ENCODE assay signal across 8 mouse cellular contexts in genomic region chr4:116464126-116464981, GRCm38 (mm10). TPM values are rescaled to one million over a fixed set of nuclear protein-coding genes. Genes with fewer than 3 reads are reported as not detected.
A peak's percentile ranks its signal among the peaks of the same experiment; 100 is the strongest.
DNase-seq lines count a peak whose midpoint lies in the region; ATAC-seq and TF ChIP-seq lines count a peak whose summit lies in the region.

Gene Mast2, minus strand, starts transcription at chr4:116464183.

- 1% methylated on average over 51 of the region's 68 CpGs for WGBS in forebrain, embryonic 13.5 days
- WGBS in large intestine, adult 2 months: under 1% methylated on average over 40 of the region's 68 CpGs
- 2% methylated on average over 55 of the region's 68 CpGs for WGBS in liver, postnatal 0 days (ENCODE audit: insufficient replicate concordance)
- WGBS in neural tube, embryonic 14.5 days: 1% methylated on average over 41 of the region's 68 CpGs

- no peaks in the 10 kb centered on the region for H3K9me3 ChIP-seq in E14TG2a.4 (ENCODE audit: low read length)
- H3K9me3 ChIP-seq in forebrain, embryonic 13.5 days (replicated peaks): 0 out of 2 replicates have a peak, but pooled peaks cover 6% of the 10 kb centered on the region
- no peaks in the 10 kb centered on the region for H3K9me3 ChIP-seq in liver, postnatal 0 days (ENCODE audit: low read length)
- no peaks in the 10 kb centered on the region for H3K9me3 ChIP-seq in neural tube, embryonic 14.5 days (ENCODE audit: control insufficient read depth, low read length)

- DNase-seq in c-Kit-positive CD71-positive TER-119-positive erythroid progenitor cells, embryonic 14.5 days (ENCODE audit: low spot score): peak; percentile 79
- peak; percentile 88 to 89 for DNase-seq in heart, postnatal 10 days
- peak; percentile 56 for DNase-seq in large intestine, adult 2 months (ENCODE audit: low read depth, low spot score)
- peak; percentile 89 for DNase-seq in liver, postnatal 0 days
- peak; percentile 91 for DNase-seq in testis, postnatal 10 days (ENCODE audit: low spot score)

- H3K36me3 ChIP-seq in E14TG2a.4 (ENCODE audit: insufficient read depth, low read length): no peaks in the 10 kb centered on the region
- no peaks in the 10 kb centered on the region for H3K36me3 ChIP-seq in forebrain, embryonic 13.5 days (ENCODE audit: poor library complexity, severe bottlenecking)
- no peaks in the 10 kb centered on the region for H3K36me3 ChIP-seq in liver, postnatal 0 days (replicated peaks; ENCODE audit: insufficient read depth, low read length)
- H3K36me3 ChIP-seq in neural tube, embryonic 14.5 days (ENCODE audit: control insufficient read depth, insufficient read depth, low read length): no peaks in the 10 kb centered on the region

- ATAC-seq in forebrain, embryonic 13.5 days: peak; percentile 87
- ATAC-seq in liver, postnatal 0 days: peak; percentile 95
- ATAC-seq in neural tube, embryonic 14.5 days (ENCODE audit: low read depth): peak; percentile 90

- intact Hi-C loops in heart, postnatal 10 days (cut with DNase I): loop anchor here (1.0 to 5.0 kb wide), 3 partner anchors 43 to 122 kb away; partner anchors contain the start of genes Gpbp1l1, Ipp and Tmem69

- no peak for TF ChIP-seq EP300 in liver, postnatal 0 days (IDR thresholded peaks at IDR 0.05; ENCODE audit: low read depth)

- H3K4me2 ChIP-seq in forebrain, embryonic 13.5 days: peak within 1 kb of the TSS; percentile 72
- H3K4me2 ChIP-seq in liver, postnatal 0 days (ENCODE audit: low read depth, low read length): peak within 1 kb of the TSS; percentile 75
- peak within 1 kb of the TSS; percentile 59 for H3K4me2 ChIP-seq in neural tube, embryonic 14.5 days (ENCODE audit: low read depth, low read length)

- peaks cover 12% of the 10 kb centered on the region for H3K27me3 ChIP-seq in E14TG2a.4 (ENCODE audit: insufficient read depth, low read length)
- H3K27me3 ChIP-seq in forebrain, embryonic 13.5 days: no peaks in the 10 kb centered on the region
- H3K27me3 ChIP-seq in liver, postnatal 0 days (ENCODE audit: insufficient read depth, low read length): no peaks in the 10 kb centered on the region
- H3K27me3 ChIP-seq in neural tube, embryonic 14.5 days (ENCODE audit: control insufficient read depth, insufficient read depth, low read length): no peaks in the 10 kb centered on the region

- H3K27ac ChIP-seq in forebrain, embryonic 13.5 days: peak within 1 kb of the TSS; percentile 91
- H3K27ac ChIP-seq in liver, postnatal 0 days (ENCODE audit: low read depth): peak within 1 kb of the TSS; percentile 89
- peak within 1 kb of the TSS; percentile 90 for H3K27ac ChIP-seq in neural tube, embryonic 14.5 days (ENCODE audit: low read depth, low read length)

- peaks cover 21% of the 10 kb centered on the region for H3K4me1 ChIP-seq in E14TG2a.4 (replicated peaks; ENCODE audit: low read depth, low read length)
- H3K4me1 ChIP-seq in forebrain, embryonic 13.5 days: peaks cover 26% of the 10 kb centered on the region
- H3K4me1 ChIP-seq in liver, postnatal 0 days (ENCODE audit: insufficient read depth): peaks cover 16% of the 10 kb centered on the region
- peaks cover 15% of the 10 kb centered on the region; the same call in 1 of the 2 replicates for H3K4me1 ChIP-seq in neural tube, embryonic 14.5 days (ENCODE audit: control insufficient read depth, insufficient read depth, low read length)

- H3K9ac ChIP-seq in forebrain, embryonic 13.5 days: peak within 1 kb of the TSS; percentile 94
- H3K9ac ChIP-seq in liver, postnatal 0 days (replicated peaks): peak within 1 kb of the TSS; percentile 86
- peak within 1 kb of the TSS; percentile 87 for H3K9ac ChIP-seq in neural tube, embryonic 14.5 days (replicated peaks; ENCODE audit: low read depth, low read length)

- no peak for TF ChIP-seq CTCF in E14TG2a.4 (conservative IDR thresholded peaks at IDR 0.05; ENCODE audit: low read length)
- no peak for TF ChIP-seq CTCF in liver, postnatal 0 days (IDR thresholded peaks at IDR 0.05; ENCODE audit: low read depth)

- H3K4me3 ChIP-seq in E14TG2a.4 (replicated peaks; ENCODE audit: low read length): peak within 1 kb of the TSS; percentile 88
- peak within 1 kb of the TSS; percentile 93 for H3K4me3 ChIP-seq in forebrain, embryonic 13.5 days
- peak within 1 kb of the TSS; percentile 72 for H3K4me3 ChIP-seq in liver, postnatal 0 days (ENCODE audit: low read depth, low read length)
- H3K4me3 ChIP-seq in neural tube, embryonic 14.5 days (ENCODE audit: low read depth, low read length): peak within 1 kb of the TSS; percentile 86

RNA-seq across cellular contexts. Expression of gene Mast2, which starts in this region (rescaled TPM):
- 29.8 and 32.4 TPM in 2 replicates for polyA plus RNA-seq in forebrain, embryonic 13.5 days (2015; fragmentation: Nextera tagmentation; extraction: Ambion mirVana)
- total RNA-seq in heart, postnatal 10 days (2021): 10 to 100 TPM; 90.2 to 97.5 TPM
- 65.4 and 117 TPM in 2 replicates for polyA plus RNA-seq in large intestine, adult 2 months (2012; rRNA removed)
- polyA plus RNA-seq in liver, postnatal 0 days (2015; fragmentation: Nextera tagmentation; extraction: Ambion mirVana): 2.4 and 2.8 TPM in 2 replicates
- 53.0 and 72.5 TPM in 2 replicates for polyA plus RNA-seq in neural tube, embryonic 14.5 days (2014; fragmentation: Nextera tagmentation; extraction: Ambion mirVana)

Comparison
In these comparisons a context has a peak if more than half of its experiments do, and no peak if none do; other contexts are left out.
1. Peak in every context shown above with its lines: DNase-seq, ATAC-seq, H3K4me3 ChIP-seq and H3K27ac ChIP-seq.